Mouse (Mus musculus): Measurements from ENCODE around the gene Ggta1. TPM values are rescaled to one million over a fixed set of nuclear protein-coding genes. Genes with fewer than 3 reads are reported as not detected.

The Ggta1 gene
- polyA plus RNA-seq, 1 experiment: 3.5 TPM

GRCm38 (mm10) chr2:35477321-35477720 is 14.3 kb upstream of the Ggta1 start:
- no peak for TF ChIP-seq GATA1 (IDR thresholded peaks at IDR 0.05; ENCODE audit: low read length)

- no peak for TF ChIP-seq GATA1 (IDR thresholded peaks at IDR 0.05; ENCODE audit: low read length)
Observed at GRCm38 (mm10) chr2:35474916-35475315, 11.9 kb upstream of the Ggta1 start.

GRCm38 (mm10) chr2:35469266-35469665 is 6.2 kb upstream of the Ggta1 start:
- no peak for TF ChIP-seq GATA1 (IDR thresholded peaks at IDR 0.05; ENCODE audit: low read length)

GRCm38 (mm10) chr2:35468276-35468675 is 5.2 kb upstream of the Ggta1 start:
- no peak for TF ChIP-seq GATA1 (IDR thresholded peaks at IDR 0.05; ENCODE audit: low read length)

- no peak for TF ChIP-seq GATA1 (IDR thresholded peaks at IDR 0.05; ENCODE audit: low read length)
Observed at GRCm38 (mm10) chr2:35467855-35468254, 4.8 kb upstream of the Ggta1 start.

GRCm38 (mm10) chr2:35465677-35466076 is 2.6 kb upstream of the Ggta1 start:
- no peak for TF ChIP-seq GATA1 (IDR thresholded peaks at IDR 0.05; ENCODE audit: low read length)

GRCm38 (mm10) chr2:35464548-35464947 is 1.5 kb upstream of the Ggta1 start:
- TF ChIP-seq GATA1 (IDR thresholded peaks at IDR 0.05; ENCODE audit: low read length): no peak

GRCm38 (mm10) chr2:35464089-35464534 is 1.1 kb upstream of the Ggta1 start:
- no peak for TF ChIP-seq GATA1 (IDR thresholded peaks at IDR 0.05; ENCODE audit: low read length)

- no peak for TF ChIP-seq GATA1 (IDR thresholded peaks at IDR 0.05; ENCODE audit: low read length)
Observed at GRCm38 (mm10) chr2:35463372-35464088, 499 bp upstream of the Ggta1 start.

GRCm38 (mm10) chr2:35461971-35462787 is 852 bp downstream of the Ggta1 start:
- TF ChIP-seq GATA1 (IDR thresholded peaks at IDR 0.05; ENCODE audit: low read length): no peak

GRCm38 (mm10) chr2:35461131-35461947 is 1.7 kb downstream of the Ggta1 start:
- TF ChIP-seq GATA1 (IDR thresholded peaks at IDR 0.05; ENCODE audit: low read length): no peak

GRCm38 (mm10) chr2:35460378-35460880 is 2.6 kb downstream of the Ggta1 start:
- TF ChIP-seq GATA1 (IDR thresholded peaks at IDR 0.05; ENCODE audit: low read length): no peak

- no peak for TF ChIP-seq GATA1 (IDR thresholded peaks at IDR 0.05; ENCODE audit: low read length)
Observed at GRCm38 (mm10) chr2:35459316-35459715, 3.7 kb downstream of the Ggta1 start.

- TF ChIP-seq GATA1 (IDR thresholded peaks at IDR 0.05; ENCODE audit: low read length): no peak
Observed at GRCm38 (mm10) chr2:35458421-35458820, 4.6 kb downstream of the Ggta1 start.

- TF ChIP-seq GATA1 (IDR thresholded peaks at IDR 0.05; ENCODE audit: low read length): no peak
Observed at GRCm38 (mm10) chr2:35453736-35454135, 9.3 kb downstream of the Ggta1 start.
